Comparison of ENCODE assay signal across 8 mouse cellular contexts in the genomic region with DNA sequence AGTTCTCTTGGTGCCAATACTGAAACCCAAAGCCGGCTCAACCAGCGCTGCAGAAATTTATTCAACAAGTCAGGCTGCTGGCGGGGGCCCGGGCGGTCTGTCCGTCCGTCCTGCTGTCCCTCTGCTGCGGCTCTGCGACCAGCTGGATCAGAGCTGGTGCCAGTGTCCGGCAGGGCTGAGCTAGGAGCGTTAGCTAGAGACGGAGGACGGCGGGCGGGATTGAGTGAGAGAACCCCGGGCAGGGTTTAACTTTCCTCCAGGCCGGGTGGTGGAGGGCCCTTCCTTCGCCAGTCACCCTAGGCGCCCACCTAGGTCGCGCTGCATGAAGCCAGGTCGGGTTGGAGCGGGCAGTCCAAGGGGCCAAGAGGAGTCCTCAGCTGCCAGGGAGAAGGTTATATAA. TPM values are rescaled to one million over a fixed set of nuclear protein-coding genes. Genes with fewer than 3 reads are reported as not detected.
A peak's percentile ranks its signal among the peaks of the same experiment; 100 is the strongest.
DNase-seq lines count a peak whose midpoint lies in the region; ATAC-seq and TF ChIP-seq lines count a peak whose summit lies in the region.

No protein-coding gene starts in this region.

- H3K27ac ChIP-seq in heart, embryonic 13.5 days (replicated peaks) = no peak overlapping the region
- H3K27ac ChIP-seq in heart, adult 2 months = no peak overlapping the region
- H3K27ac ChIP-seq in ES-Bruce4 (ENCODE audit: insufficient read depth, low read length) = no peak overlapping the region
- no peak overlapping the region for H3K27ac ChIP-seq in embryonic facial prominence, embryonic 12.5 days
- no peak overlapping the region for H3K27ac ChIP-seq in limb, embryonic 12.5 days
- H3K27ac ChIP-seq in stomach, postnatal 0 days (replicated peaks) = no peak overlapping the region

- no peak for TF ChIP-seq CTCF in heart, adult 2 months (IDR thresholded peaks at IDR 0.05)
- no peak for TF ChIP-seq CTCF in ES-Bruce4 (IDR thresholded peaks at IDR 0.05; ENCODE audit: low read depth, low read length)
- TF ChIP-seq CTCF in stomach, postnatal 0 days (IDR thresholded peaks at IDR 0.05; ENCODE audit: low read depth) = no peak

- no peak overlapping the region for H3K9ac ChIP-seq in heart, embryonic 13.5 days
- H3K9ac ChIP-seq in heart, adult 2 months (ENCODE audit: low read depth, low read length) = no peak overlapping the region
- H3K9ac ChIP-seq in ES-Bruce4 (ENCODE audit: low read depth, poor library complexity, severe bottlenecking) = peak overlapping the region; percentile 66
- peak overlapping the region; percentile 62; the same call in 1 of the 2 replicates for H3K9ac ChIP-seq in embryonic facial prominence, embryonic 12.5 days
- no peak overlapping the region for H3K9ac ChIP-seq in limb, embryonic 12.5 days (replicated peaks)
- H3K9ac ChIP-seq in stomach, postnatal 0 days (ENCODE audit: low read length) = no peak overlapping the region

- peak overlapping the region; percentile 82 for H3K4me2 ChIP-seq in heart, embryonic 13.5 days
- H3K4me2 ChIP-seq in embryonic facial prominence, embryonic 12.5 days (replicated peaks) = peak overlapping the region; percentile 94
- H3K4me2 ChIP-seq in limb, embryonic 12.5 days = peak overlapping the region; percentile 94
- H3K4me2 ChIP-seq in stomach, postnatal 0 days (replicated peaks; ENCODE audit: low read depth) = peak overlapping the region; percentile 57

- peaks cover 97% of the 10 kb centered on the region for H3K27me3 ChIP-seq in heart, embryonic 13.5 days (replicated peaks)
- peaks cover 7% of the 10 kb centered on the region for H3K27me3 ChIP-seq in heart, adult 2 months (ENCODE audit: control insufficient read depth, insufficient read depth, low read length)
- H3K27me3 ChIP-seq in ES-Bruce4 (ENCODE audit: control insufficient read depth, insufficient read depth, low read length, poor library complexity, severe bottlenecking) = peaks cover 19% of the 10 kb centered on the region
- H3K27me3 ChIP-seq in embryonic facial prominence, embryonic 12.5 days = peaks cover 82% of the 10 kb centered on the region
- H3K27me3 ChIP-seq in limb, embryonic 12.5 days = peaks cover 95% of the 10 kb centered on the region
- H3K27me3 ChIP-seq in stomach, postnatal 0 days (ENCODE audit: control insufficient read depth, insufficient read depth, low read length) = peaks cover 9% of the 10 kb centered on the region; the same call in 1 of the 2 replicates

- H3K79me2 ChIP-seq in heart, adult 2 months (replicated peaks; ENCODE audit: control insufficient read depth, insufficient read depth, low read length) = no peaks in the 10 kb centered on the region

- DNase-seq in heart, adult 2 months = no peak
- no peak for DNase-seq in stomach, postnatal 0 days (ENCODE audit: low spot score)
- no peak for DNase-seq in spleen, adult 18-20 months
- no peak for DNase-seq in gastrocnemius, postnatal 10 days

- no peaks in the 10 kb centered on the region for H3K9me3 ChIP-seq in heart, embryonic 13.5 days
- no peaks in the 10 kb centered on the region for H3K9me3 ChIP-seq in ES-Bruce4 (replicated peaks; ENCODE audit: control insufficient read depth, insufficient read depth, low read length, poor library complexity, severe bottlenecking)
- no peaks in the 10 kb centered on the region for H3K9me3 ChIP-seq in embryonic facial prominence, embryonic 12.5 days
- H3K9me3 ChIP-seq in limb, embryonic 12.5 days = no peaks in the 10 kb centered on the region
- H3K9me3 ChIP-seq in stomach, postnatal 0 days (ENCODE audit: control insufficient read depth, low read length) = no peaks in the 10 kb centered on the region

- no peaks in the 10 kb centered on the region for H3K36me3 ChIP-seq in heart, embryonic 13.5 days
- no peaks in the 10 kb centered on the region for H3K36me3 ChIP-seq in heart, adult 2 months (ENCODE audit: control insufficient read depth, insufficient read depth, low read length)
- no peaks in the 10 kb centered on the region for H3K36me3 ChIP-seq in ES-Bruce4 (ENCODE audit: control insufficient read depth, insufficient read depth, low read length, poor library complexity, severe bottlenecking)
- no peaks in the 10 kb centered on the region for H3K36me3 ChIP-seq in embryonic facial prominence, embryonic 12.5 days
- no peaks in the 10 kb centered on the region for H3K36me3 ChIP-seq in limb, embryonic 12.5 days
- no peaks in the 10 kb centered on the region for H3K36me3 ChIP-seq in stomach, postnatal 0 days (ENCODE audit: control insufficient read depth, insufficient read depth, low read length)

- intact Hi-C loops in heart, adult 2 months (cut with DNase I) = loop anchor here (2.0 kb wide), 1 partner anchor 407 kb away; no protein-coding TSS in a partner anchor

- TF ChIP-seq POLR2A in heart, adult 2 months (IDR thresholded peaks at IDR 0.05; ENCODE audit: insufficient read depth, low read depth, low read length) = no peak
- TF ChIP-seq POLR2A in ES-Bruce4 (IDR thresholded peaks at IDR 0.05; ENCODE audit: insufficient read depth, low read length) = no peak

- ATAC-seq in heart, embryonic 13.5 days (ENCODE audit: extremely low read depth, insufficient number of reproducible peaks, low FRiP score, low TSS enrichment) = no peak
- no peak for ATAC-seq in embryonic facial prominence, embryonic 12.5 days (ENCODE audit: insufficient number of reproducible peaks, insufficient read depth, low FRiP score, low TSS enrichment)
- ATAC-seq in limb, embryonic 12.5 days (ENCODE audit: insufficient number of reproducible peaks, insufficient read depth, low FRiP score, low TSS enrichment, low read depth) = no peak
- no peak for ATAC-seq in stomach, postnatal 0 days (ENCODE audit: low FRiP score, low TSS enrichment)

- WGBS in heart, embryonic 13.5 days = 5% methylated on average over 23 of the region's 23 CpGs
- WGBS in heart, adult 2 months = 7% methylated on average over 23 of the region's 23 CpGs
- WGBS in embryonic facial prominence, embryonic 12.5 days = 2% methylated on average over 23 of the region's 23 CpGs
- WGBS in limb, embryonic 12.5 days = 3% methylated on average over 23 of the region's 23 CpGs
- 5% methylated on average over 23 of the region's 23 CpGs for WGBS in stomach, postnatal 0 days

- TF ChIP-seq EP300 in heart, adult 2 months (IDR thresholded peaks at IDR 0.05; ENCODE audit: insufficient read depth, low read depth, low read length) = no peak
- TF ChIP-seq EP300 in ES-Bruce4 (IDR thresholded peaks at IDR 0.05; ENCODE audit: insufficient read depth, low read depth, low read length) = no peak
- TF ChIP-seq EP300 in stomach, postnatal 0 days (optimal IDR thresholded peaks at IDR 0.05) = no peak

- H3K4me3 ChIP-seq in heart, embryonic 13.5 days = peak overlapping the region; percentile 54
- no peak overlapping the region for H3K4me3 ChIP-seq in heart, adult 2 months
- peak overlapping the region; percentile 39; the same call in 1 of the 2 replicates for H3K4me3 ChIP-seq in ES-Bruce4 (ENCODE audit: low read depth, low read length)
- peak overlapping the region; percentile 48 for H3K4me3 ChIP-seq in embryonic facial prominence, embryonic 12.5 days
- H3K4me3 ChIP-seq in limb, embryonic 12.5 days (replicated peaks) = peak overlapping the region; percentile 50
- peak overlapping the region; percentile 26 for H3K4me3 ChIP-seq in stomach, postnatal 0 days (ENCODE audit: low read depth, low read length)

- H3K4me1 ChIP-seq in heart, embryonic 13.5 days = peaks cover 16% of the 10 kb centered on the region
- H3K4me1 ChIP-seq in heart, adult 2 months (ENCODE audit: control insufficient read depth, insufficient read depth, low read length) = no peaks in the 10 kb centered on the region
- H3K4me1 ChIP-seq in ES-Bruce4 (ENCODE audit: control insufficient read depth, insufficient read depth, low read length) = peaks cover 2% of the 10 kb centered on the region
- peaks cover 11% of the 10 kb centered on the region for H3K4me1 ChIP-seq in embryonic facial prominence, embryonic 12.5 days
- peaks cover 15% of the 10 kb centered on the region for H3K4me1 ChIP-seq in limb, embryonic 12.5 days (replicated peaks)
- H3K4me1 ChIP-seq in stomach, postnatal 0 days (replicated peaks; ENCODE audit: control insufficient read depth, insufficient read depth) = no peaks in the 10 kb centered on the region

RNA-seq across cellular contexts. Expression of gene Cacna1i, which starts 1.0 kb away (rescaled TPM):
- not detected in 2 replicates for polyA plus RNA-seq in heart, embryonic 13.5 days (2015; fragmentation: Nextera tagmentation; extraction: Ambion mirVana)
- total RNA-seq in heart, adult 2 months (2021) = under 1 TPM; 0.09 to 0.34 TPM
- polyA plus RNA-seq in heart, adult 2 months (2012; rRNA removed) = 0.12 and 0.21 TPM in 2 replicates
- not detected in 2 replicates for polyA plus RNA-seq in ES-Bruce4 (2011; ENCODE audit: insufficient read depth, insufficient read length, low read depth, missing spikeins)
- 0.01 and 0.03 TPM in 2 replicates for polyA plus RNA-seq in embryonic facial prominence, embryonic 12.5 days (2016; fragmentation: Nextera tagmentation; extraction: Ambion mirVana)
- polyA plus RNA-seq in limb, embryonic 12.5 days (2016; fragmentation: Nextera tagmentation; extraction: Ambion mirVana) = not detected in 2 replicates
- 0.01 TPM in 1 of 2 replicates, not detected in the other for polyA plus RNA-seq in stomach, postnatal 0 days (2015; fragmentation: Nextera tagmentation; extraction: Ambion mirVana)
- under 1 TPM; 0.07 to 0.12 TPM for total RNA-seq in gastrocnemius, postnatal 10 days (2021)

RNA-seq across cellular contexts. Expression of gene Rps19bp1, which starts 23.9 kb away (rescaled TPM):
- 39.0 and 39.7 TPM in 2 replicates for polyA plus RNA-seq in heart, embryonic 13.5 days (2015; fragmentation: Nextera tagmentation; extraction: Ambion mirVana)
- 10 to 100 TPM; 15.6 to 16.4 TPM for total RNA-seq in heart, adult 2 months (2021)
- 12.2 and 12.7 TPM in 2 replicates for polyA plus RNA-seq in heart, adult 2 months (2012; rRNA removed)
- 28.1 and 33.2 TPM in 2 replicates for polyA plus RNA-seq in ES-Bruce4 (2011; ENCODE audit: insufficient read depth, insufficient read length, low read depth, missing spikeins)
- 65.3 and 65.9 TPM in 2 replicates for polyA plus RNA-seq in embryonic facial prominence, embryonic 12.5 days (2016; fragmentation: Nextera tagmentation; extraction: Ambion mirVana)
- 65.0 and 70.1 TPM in 2 replicates for polyA plus RNA-seq in limb, embryonic 12.5 days (2016; fragmentation: Nextera tagmentation; extraction: Ambion mirVana)
- 39.5 and 43.3 TPM in 2 replicates for polyA plus RNA-seq in stomach, postnatal 0 days (2015; fragmentation: Nextera tagmentation; extraction: Ambion mirVana)
- total RNA-seq in gastrocnemius, postnatal 10 days (2021) = 10 to 100 TPM; 16.7 to 18.8 TPM

RNA-seq across cellular contexts. Expression of gene Atf4, which starts 33.1 kb away (rescaled TPM):
- 74.9 and 83.4 TPM in 2 replicates for polyA plus RNA-seq in heart, embryonic 13.5 days (2015; fragmentation: Nextera tagmentation; extraction: Ambion mirVana)
- total RNA-seq in heart, adult 2 months (2021) = 10 to 100 TPM; 69.6 to 78.5 TPM
- polyA plus RNA-seq in heart, adult 2 months (2012; rRNA removed) = 65.6 and 108 TPM in 2 replicates
- polyA plus RNA-seq in ES-Bruce4 (2011; ENCODE audit: insufficient read depth, insufficient read length, low read depth, missing spikeins) = 193 and 198 TPM in 2 replicates
- polyA plus RNA-seq in embryonic facial prominence, embryonic 12.5 days (2016; fragmentation: Nextera tagmentation; extraction: Ambion mirVana) = 104 and 117 TPM in 2 replicates
- polyA plus RNA-seq in limb, embryonic 12.5 days (2016; fragmentation: Nextera tagmentation; extraction: Ambion mirVana) = 112 TPM in 2 replicates
- 104 and 114 TPM in 2 replicates for polyA plus RNA-seq in stomach, postnatal 0 days (2015; fragmentation: Nextera tagmentation; extraction: Ambion mirVana)
- 100 to 1,000 TPM in 1 of 2 experiments, 10 to 100 TPM in 1; 94.7 to 131 TPM for total RNA-seq in gastrocnemius, postnatal 10 days (2021)

RNA-seq across cellular contexts. Expression of gene AC140267.1, which starts 52.4 kb away (rescaled TPM):
- polyA plus RNA-seq in heart, embryonic 13.5 days (2015; fragmentation: Nextera tagmentation; extraction: Ambion mirVana) = not detected in 2 replicates
- total RNA-seq in heart, adult 2 months (2021) = 10 to 100 TPM; 10.3 to 29.5 TPM
- not detected in 2 replicates for polyA plus RNA-seq in heart, adult 2 months (2012; rRNA removed)
- not detected in 2 replicates for polyA plus RNA-seq in ES-Bruce4 (2011; ENCODE audit: insufficient read depth, insufficient read length, low read depth, missing spikeins)
- polyA plus RNA-seq in embryonic facial prominence, embryonic 12.5 days (2016; fragmentation: Nextera tagmentation; extraction: Ambion mirVana) = 1.6 TPM in 1 of 2 replicates, not detected in the other
- polyA plus RNA-seq in limb, embryonic 12.5 days (2016; fragmentation: Nextera tagmentation; extraction: Ambion mirVana) = 7.0 TPM in 1 of 2 replicates, not detected in the other
- not detected in 2 replicates for polyA plus RNA-seq in stomach, postnatal 0 days (2015; fragmentation: Nextera tagmentation; extraction: Ambion mirVana)
- 1 to 10 TPM in 1 of 2 experiments, not detected in 1; 7.5 TPM for total RNA-seq in gastrocnemius, postnatal 10 days (2021)

RNA-seq across cellular contexts. Expression of gene Mief1, which starts 54.2 kb away (rescaled TPM):
- 25.5 and 25.9 TPM in 2 replicates for polyA plus RNA-seq in heart, embryonic 13.5 days (2015; fragmentation: Nextera tagmentation; extraction: Ambion mirVana)
- total RNA-seq in heart, adult 2 months (2021) = 10 to 100 TPM; 27.0 to 29.5 TPM
- 12.2 and 17.3 TPM in 2 replicates for polyA plus RNA-seq in heart, adult 2 months (2012; rRNA removed)
- polyA plus RNA-seq in ES-Bruce4 (2011; ENCODE audit: insufficient read depth, insufficient read length, low read depth, missing spikeins) = 35.7 and 38.4 TPM in 2 replicates
- polyA plus RNA-seq in embryonic facial prominence, embryonic 12.5 days (2016; fragmentation: Nextera tagmentation; extraction: Ambion mirVana) = 39.7 and 42.1 TPM in 2 replicates
- 38.0 and 41.6 TPM in 2 replicates for polyA plus RNA-seq in limb, embryonic 12.5 days (2016; fragmentation: Nextera tagmentation; extraction: Ambion mirVana)
- 12.6 TPM in 2 replicates for polyA plus RNA-seq in stomach, postnatal 0 days (2015; fragmentation: Nextera tagmentation; extraction: Ambion mirVana)
- total RNA-seq in gastrocnemius, postnatal 10 days (2021) = 10 to 100 TPM; 22.8 to 27.2 TPM

Comparison
In these comparisons a context has a peak if more than half of its experiments do, and no peak if none do; other contexts are left out.
1. H3K9ac ChIP-seq: peak in ES-Bruce4 (single experiment) and embryonic facial prominence, embryonic 12.5 days (single experiment); none in heart, embryonic 13.5 days (single experiment), heart, adult 2 months (single experiment), limb, embryonic 12.5 days (single experiment) and stomach, postnatal 0 days (single experiment).
2. Peak in every context shown above with its lines, with median percentiles within 50 percentile points of each other: H3K4me2 ChIP-seq.